Mouse (Mus musculus) layer of hippocampus, adult 18-20 months (tissue): ENCODE results near the gene Gm5773. TPM values are rescaled to one million over a fixed set of nuclear protein-coding genes. Genes with fewer than 3 reads are reported as not detected.
"Not testable (repeated sequence)": the region's sequence is repeated elsewhere in the genome, so short reads cannot be mapped to it uniquely, and the experiment has no call there.

ENCODE experiments used
- DNase-seq, 2 experiments: peaks; one replicate each; pipeline ENCODE4 v3.0.0; 2022; ENCODE audit warnings: low spot score in 2 of 2
- long read RNA-seq: library from polyadenylated mRNA; stranded (forward); transcript quantifications from one replicate; pipeline ENCODE4 v2.0.0, GENCODE M21; 2021
- total RNA-seq, 2 experiments: library from RNA; stranded (reverse); gene quantifications; 2 replicates each; pipeline ENCODE4 v1.2.3; 2021

Gm5773 gene
- total RNA-seq, result not detected
- long read RNA-seq, result 0 reads

DNA sequence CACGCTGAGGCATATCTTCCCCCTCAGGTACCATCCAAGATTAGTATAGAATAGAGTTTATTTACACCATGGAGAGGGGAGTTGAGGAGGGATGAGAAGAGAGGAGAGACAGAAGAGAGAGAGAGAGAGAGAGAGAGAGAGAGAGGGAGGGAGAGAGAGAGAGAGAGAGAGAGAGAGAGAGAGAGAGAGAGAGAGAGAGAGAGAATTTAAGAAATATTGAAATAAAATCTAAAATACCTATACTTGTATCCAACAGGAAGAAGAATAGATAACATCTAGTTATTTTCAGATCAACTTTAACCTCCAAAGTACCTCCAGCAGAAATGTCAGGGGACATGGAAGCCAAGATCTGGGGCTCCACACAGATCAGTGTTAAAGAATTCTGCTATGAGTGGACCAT lies at the start of gene Gm5773:
Gene Gm5773, plus strand, starts transcription at position 301 of the 400 bp plus-strand sequence.
- not testable (repeated sequence) for DNase-seq

DNA sequence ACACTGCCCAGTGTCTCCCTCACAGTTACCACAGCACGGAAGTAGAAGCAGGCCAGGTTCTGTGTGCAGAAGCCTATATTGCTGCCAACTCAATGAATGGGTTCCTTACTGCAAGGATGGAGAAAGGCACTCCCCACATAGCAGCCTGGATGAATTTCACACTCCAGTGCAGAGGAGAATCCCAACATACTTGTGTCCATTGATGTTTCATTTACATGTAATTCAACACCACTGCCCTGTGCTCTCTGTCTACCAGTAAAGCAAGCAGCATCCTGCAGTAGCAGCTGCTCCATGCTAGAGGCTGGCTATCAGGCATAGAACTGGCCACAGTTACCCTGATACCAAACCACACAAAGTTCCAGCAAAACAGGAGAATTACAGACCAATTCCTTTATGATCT lies 27.3 kb upstream of the Gm5773 start:
- DNase-seq, result not testable (repeated sequence)

DNA sequence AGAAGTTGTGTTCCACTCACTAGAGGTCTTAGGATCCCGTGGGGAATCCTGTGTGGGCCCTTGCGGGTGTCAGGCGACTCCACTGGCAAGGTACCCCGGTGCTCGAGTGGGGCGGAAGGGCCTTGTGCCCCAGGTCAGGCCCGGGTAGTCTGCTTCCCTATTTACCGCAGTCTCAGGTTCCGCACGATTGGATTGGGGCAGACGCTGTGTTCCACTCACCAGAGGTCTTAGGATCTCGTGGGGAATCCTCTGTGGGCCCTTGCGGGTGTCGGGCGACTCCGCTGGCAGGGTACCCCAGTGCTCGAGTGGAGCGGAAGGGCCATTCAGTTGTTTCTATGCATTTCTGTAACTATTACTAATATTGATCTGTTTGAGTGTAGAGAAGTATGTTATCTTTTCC lies 18.8 kb upstream of the Gm5773 start:
- not testable (repeated sequence) for DNase-seq

DNA sequence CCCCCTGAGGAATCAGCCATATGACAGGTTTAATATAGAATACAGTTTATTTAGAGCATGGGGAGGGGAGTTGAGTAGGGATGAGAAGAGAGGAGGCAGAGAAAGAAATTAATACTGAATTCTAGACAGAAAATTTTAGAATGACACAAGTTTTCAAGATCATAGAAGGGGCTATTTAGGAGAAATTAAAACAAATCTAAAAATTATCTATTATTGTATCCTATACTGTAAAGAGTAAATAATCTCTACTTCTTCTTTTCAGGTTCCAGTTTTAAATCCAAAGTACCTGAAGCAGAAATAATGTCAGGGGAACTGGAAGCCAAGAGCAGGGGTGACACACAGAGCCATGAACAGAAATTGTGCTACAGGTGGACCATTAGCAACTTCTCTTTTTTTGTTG lies 23.3 kb downstream of the Gm5773 start, which contains the start of gene Tdpoz4:
Gene Tdpoz4, plus strand, starts transcription at position 301 of the 400 bp plus-strand sequence.
- not testable (repeated sequence) for DNase-seq

DNA sequence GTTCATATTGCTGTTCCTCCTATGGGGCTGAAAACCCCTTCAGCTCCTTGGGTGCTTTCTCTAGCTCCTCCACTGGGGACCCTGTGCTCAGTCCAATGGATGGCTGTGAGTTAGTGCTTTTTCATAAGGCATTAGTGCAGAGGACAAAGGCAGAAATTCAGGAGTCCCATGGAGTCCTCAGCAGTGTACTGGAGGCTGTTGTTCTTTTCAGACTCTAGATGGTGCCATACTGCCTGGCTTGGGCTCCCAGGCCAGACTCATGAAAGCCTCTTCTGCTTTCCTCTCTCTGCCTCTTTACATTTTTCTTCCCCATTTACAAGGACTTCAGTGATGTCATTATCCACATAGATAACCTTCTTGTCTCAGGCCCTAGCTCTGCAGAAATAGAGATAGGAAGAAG lies 40.5 kb downstream of the Gm5773 start:
- DNase-seq, result peak in 1 of 2 experiments; percentile 2

Other genes starting within 250 kb of the Gm5773 start
- 10 to 100 TPM; 21.4 to 23.5 TPM for gene S100a10, start 217.9 kb upstream of the Gm5773 start, total RNA-seq
- not detected for gene Tdpoz2, start 120.3 kb upstream of the Gm5773 start, total RNA-seq
- not detected for gene Tdpoz1, start 96.7 kb upstream of the Gm5773 start, total RNA-seq
- gene Gm37596, start 79.9 kb upstream of the Gm5773 start, total RNA-seq, result not detected
- not detected for gene Tdpoz4, start 23.4 kb downstream of the Gm5773 start, total RNA-seq
- not detected for gene Tdpoz3, start 53.0 kb downstream of the Gm5773 start, total RNA-seq
- gene Gm9117, start 170.5 kb downstream of the Gm5773 start, total RNA-seq, result not detected
- not detected for gene Tdpoz5, start 188.3 kb downstream of the Gm5773 start, total RNA-seq